Mouse (Mus musculus): Measurements from ENCODE around the gene Dlx1.

Gene Dlx1

DNA sequence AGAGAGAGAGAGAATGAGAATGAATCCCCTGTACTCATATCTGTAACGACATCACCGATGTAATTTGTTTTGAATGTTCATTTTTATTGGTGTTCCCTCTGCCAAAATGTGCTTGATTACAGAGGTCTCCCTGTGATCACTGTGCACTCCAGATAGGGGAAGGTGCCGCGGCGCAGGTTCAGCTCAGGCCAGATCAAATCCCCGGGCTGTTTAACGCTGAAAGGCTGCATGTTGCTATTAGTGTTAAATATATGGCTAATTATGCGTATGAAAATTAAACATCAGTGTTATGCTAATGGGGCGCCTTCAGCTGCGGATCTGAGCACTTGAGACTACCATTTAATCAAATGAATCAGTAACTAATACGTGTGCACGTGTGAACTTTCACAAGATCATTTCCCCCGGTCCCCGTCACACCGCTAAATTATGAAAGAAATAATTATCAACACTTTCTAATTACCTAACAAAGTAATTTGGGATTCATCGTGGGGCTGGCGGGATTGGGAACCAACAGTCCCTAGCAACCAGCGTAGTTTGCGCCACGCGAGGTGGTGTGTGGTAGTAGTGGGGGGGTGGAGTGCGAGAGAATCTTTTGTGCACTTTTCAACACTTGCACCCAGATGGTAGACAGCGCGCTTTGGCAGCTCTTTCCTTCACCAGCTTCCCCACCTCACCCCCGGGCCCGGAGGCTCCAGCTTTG lies at the start of gene Dlx1:
Gene Dlx1, plus strand, starts transcription at position 100 of the 700 bp plus-strand sequence.
- no peak for DNase-seq (ENCODE audit: extremely low read depth, insufficient read length, low spot score)

DNA sequence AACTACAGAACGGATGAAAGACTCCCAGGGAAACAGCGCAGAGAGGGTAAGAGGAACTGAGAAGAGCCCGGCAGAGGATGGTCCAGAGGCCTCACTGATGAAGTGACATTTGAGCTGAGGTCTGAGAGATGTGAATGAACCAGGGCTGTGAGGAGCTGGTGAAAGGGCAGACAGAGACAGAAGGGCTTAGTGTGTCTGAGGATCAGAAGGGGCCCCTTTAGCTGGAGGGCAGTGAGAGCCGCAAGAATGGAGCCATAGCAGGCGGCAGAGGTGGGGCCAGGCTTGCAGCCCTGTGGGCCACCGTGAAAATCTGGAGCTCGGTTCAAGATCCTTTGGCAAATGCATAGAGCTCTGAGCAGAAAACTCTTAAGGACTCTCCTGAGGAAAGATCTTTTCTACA lies 48.0 kb upstream of the Dlx1 start:
- no peak for DNase-seq (ENCODE audit: extremely low read depth, insufficient read length, low spot score)

DNA sequence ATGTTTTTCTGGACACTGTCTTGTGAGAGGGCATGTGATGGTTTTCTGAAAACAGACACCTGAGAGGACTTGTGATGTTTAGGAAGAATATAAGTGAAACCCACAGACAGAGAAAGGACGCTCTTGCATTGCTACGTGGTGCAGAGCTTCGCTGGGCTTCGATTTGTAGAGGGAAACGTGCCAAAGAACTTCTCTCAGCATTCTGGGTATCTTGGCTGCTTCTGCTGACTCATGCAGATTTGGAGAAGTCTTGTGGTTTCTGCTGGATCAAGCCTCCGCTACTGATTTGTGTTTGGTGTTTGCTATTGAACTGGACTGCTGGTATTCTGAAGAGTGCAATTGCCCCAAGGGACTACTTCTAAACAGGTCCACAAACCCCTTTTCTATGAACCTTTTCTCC lies 46.1 kb upstream of the Dlx1 start:
- peak; percentile 28 for DNase-seq (ENCODE audit: extremely low read depth, insufficient read length, low spot score)

DNA sequence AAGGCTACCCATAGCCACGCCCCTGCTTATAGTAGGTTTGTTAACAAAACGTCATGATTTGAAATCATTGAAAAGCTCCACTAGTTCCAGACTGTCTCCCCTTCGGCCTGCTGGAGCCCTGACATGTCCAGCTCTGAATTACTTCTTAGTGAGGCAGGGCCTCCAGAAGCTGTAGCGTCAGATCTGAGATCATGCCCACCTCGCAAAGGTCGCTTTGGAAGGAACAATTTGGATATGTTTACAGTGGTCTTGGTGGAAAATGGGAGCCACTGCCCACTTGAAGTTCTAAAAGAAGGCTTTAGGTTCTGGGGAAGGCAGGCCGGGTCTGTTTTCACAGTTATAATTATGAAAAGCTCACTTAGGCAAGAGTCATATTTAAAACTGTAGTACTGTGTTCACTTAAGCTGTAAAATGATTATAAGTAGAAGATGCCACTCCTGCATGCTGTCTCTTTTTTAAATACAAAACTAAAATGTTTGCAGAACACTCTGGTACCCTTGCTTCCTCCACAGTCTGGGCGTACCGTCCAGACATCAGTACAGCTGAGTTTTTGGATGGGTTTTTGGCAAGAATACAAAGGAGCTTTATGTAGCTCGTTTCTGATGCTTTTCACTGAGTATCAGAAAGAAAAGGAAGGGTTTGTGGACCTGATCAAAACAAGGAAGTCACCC lies 44.7 kb upstream of the Dlx1 start:
- no peak for DNase-seq (ENCODE audit: extremely low read depth, insufficient read length, low spot score)

DNA sequence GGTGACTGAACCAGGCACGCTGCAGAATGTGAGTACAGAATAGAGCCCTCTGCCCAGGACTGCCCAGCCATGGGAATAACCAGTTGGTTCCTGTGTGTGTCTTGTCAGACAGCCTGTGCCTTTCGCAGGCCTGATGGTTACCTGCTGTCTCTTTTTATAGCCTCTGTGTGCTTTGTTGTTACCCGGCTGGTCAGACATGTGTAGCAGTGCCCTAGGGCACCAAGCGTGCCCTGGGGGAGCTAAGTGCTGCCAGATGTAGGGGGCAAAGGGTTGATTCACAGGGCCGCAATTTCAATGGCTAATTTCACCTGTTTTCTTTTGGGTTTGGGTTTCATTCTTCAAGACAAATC lies 44.2 kb upstream of the Dlx1 start:
- DNase-seq (ENCODE audit: extremely low read depth, insufficient read length, low spot score) = no peak

DNA sequence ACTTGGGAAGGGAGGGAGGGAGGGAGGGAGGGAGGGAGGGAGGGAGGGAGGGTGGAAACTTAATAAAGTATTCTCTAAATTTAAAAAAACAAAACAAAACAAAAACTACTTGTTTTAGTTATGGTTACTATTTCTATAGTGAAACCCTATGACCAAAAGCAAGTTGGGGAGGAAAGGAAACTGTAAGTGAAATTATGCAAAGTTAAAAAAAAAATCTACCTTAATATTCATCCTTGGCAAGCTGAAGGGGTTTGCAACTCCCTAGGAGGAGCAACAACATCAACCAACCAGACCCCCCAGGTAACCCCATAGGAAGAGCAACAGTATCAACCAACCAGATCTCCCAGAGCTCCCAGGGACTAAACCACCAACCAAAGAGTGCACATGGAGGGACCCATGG lies 36.6 kb upstream of the Dlx1 start:
- DNase-seq (ENCODE audit: extremely low read depth, insufficient read length, low spot score) = no peak

DNA sequence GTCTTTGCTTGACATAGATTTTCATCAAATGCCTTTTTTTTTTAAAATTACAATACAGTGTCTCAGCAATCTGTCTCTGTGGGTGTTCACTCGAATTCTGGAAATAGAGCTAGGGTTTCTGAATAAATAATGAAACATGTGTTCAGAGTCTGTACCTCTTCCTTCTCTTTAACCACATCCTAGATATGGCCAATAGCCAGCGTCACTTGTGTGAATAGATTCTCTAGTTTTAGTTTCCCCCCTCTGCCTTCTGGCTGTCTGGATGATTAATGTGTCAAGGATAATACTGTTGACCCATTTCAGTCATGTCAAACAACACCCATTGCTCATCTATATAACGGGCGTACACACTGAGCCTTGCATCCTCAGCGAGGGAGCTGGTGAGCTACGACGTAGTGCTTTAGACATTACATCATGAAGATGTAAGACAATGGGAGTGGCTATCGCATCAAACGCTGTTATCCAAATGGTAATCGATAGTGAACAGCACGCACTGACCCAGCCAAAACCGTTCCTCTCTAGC lies 34.7 kb upstream of the Dlx1 start:
- DNase-seq (ENCODE audit: extremely low read depth, insufficient read length, low spot score) = no peak

DNA sequence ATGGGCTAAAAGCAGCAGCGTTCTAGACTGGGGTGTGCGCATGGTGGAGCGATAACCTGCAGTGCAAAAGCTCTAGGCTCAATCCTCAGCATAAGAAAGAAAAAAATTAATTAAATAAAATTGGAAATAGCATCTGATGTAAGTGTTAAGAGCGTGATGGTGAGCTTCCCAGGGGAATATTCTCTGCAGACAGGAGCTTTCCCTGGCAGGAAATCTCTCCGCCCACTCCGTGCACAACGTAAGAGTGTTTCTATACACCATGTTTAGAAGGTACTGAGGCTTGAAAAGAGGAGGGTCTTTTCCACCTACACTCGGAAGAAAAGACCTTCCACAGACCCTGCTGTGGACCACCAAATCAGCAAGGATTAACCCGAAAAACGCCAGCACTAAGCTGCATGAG lies 33.4 kb upstream of the Dlx1 start:
- no peak for DNase-seq (ENCODE audit: extremely low read depth, insufficient read length, low spot score)

DNA sequence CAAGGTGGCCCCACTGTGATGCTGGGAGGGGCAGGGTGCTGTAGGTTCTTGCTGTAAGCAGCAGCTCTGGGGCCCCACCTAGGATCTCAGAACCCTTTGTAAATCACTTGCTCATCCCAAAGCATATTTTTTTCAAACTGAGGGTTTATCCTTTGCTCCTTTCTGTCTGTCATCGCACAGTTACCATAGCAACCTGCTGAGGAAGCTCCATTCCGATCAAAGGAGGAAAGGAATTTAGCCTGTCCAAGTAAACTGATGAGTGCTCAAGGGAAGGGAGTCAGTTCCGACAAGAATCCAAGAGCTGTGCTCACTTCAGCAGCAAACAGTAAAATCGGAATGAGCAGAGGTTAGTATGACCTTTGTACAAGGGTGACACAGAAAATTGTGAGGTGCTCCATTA lies 32.9 kb upstream of the Dlx1 start:
- DNase-seq (ENCODE audit: extremely low read depth, insufficient read length, low spot score) = no peak

DNA sequence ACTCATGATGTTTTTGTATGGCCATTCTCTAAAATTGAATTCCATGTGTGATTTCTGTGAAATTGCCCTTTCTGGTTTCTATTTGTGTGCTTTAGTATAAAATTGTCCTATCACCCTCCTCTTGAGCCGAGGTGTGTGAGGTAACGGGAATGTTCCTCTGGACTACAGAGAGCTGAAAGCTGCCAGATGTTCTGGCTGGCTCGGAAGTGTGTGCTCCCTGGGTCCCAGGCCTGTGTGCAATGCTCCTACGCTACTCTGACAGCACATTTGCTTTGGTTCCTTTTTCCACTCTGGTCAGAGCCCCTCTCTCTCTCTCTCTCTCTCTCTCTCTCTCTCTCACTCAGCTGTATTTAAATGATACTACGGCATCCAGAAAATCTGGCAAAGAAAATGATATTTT lies 30.7 kb upstream of the Dlx1 start:
- DNase-seq (ENCODE audit: extremely low read depth, insufficient read length, low spot score) = no peak

DNA sequence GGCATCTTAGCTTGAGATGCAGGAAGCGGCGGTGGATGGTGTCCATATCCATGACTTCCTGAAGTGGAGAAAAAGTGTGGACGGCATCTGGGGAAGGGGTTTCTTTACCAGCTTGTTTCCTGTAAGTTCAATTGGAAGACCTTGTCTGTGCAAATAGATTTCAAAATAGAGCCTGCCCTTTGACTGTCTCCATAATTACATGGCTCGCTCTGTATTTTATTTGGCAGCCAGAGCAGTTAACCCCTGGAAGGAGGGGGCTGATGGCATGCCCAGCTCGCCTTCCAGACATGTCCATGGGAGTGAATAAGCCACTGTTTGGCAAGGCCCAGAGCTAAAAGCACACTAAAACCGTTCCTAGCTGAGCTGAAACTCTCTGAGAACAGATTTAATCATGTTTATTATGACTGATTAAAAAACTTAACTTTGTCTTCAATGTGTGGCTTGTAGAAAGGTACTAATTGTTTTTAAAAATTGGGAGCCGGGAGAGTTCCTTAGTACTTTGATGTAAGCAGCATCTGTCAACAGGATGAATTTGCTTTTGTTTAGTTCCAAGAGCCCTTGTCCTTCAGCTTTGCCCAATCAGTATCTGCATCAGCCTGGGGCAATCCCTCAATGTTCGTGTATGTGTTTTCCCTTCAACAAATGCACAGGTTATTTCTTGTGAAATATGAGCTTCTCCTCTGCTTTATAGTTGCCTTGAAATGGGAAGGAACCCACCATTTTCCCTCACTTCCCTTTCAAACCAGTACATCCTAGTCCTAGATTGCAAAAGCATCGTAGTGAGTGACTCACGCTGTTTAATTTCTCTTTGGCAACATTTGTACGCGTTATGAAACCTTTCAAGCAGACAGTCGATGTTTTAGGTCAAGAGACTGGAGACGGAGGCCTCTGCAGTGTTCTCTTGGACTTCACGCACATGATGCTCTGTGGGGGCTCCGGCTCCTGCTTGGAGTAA lies 28.4 kb upstream of the Dlx1 start:
- DNase-seq (ENCODE audit: extremely low read depth, insufficient read length, low spot score) = peak; percentile 39

DNA sequence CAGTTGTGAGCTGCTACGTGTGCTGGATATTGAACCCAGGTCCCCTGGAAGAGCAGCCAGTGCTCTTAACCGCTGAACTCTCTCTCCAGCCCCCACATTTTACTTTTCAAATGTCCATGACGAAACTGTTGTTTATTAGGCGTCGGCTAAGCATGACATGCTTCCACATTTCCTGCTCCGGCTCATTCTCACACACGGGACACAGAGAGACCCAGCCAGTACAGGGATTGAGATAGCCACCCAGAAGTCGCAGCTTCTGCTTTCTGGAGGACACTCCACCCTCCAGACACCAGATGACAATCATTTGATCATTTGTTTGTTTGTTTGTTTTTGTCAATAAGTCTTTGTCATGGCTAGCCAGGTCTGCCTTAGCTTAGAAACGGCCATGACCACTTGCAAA lies 23.1 kb upstream of the Dlx1 start:
- DNase-seq (ENCODE audit: extremely low read depth, insufficient read length, low spot score) = no peak

DNA sequence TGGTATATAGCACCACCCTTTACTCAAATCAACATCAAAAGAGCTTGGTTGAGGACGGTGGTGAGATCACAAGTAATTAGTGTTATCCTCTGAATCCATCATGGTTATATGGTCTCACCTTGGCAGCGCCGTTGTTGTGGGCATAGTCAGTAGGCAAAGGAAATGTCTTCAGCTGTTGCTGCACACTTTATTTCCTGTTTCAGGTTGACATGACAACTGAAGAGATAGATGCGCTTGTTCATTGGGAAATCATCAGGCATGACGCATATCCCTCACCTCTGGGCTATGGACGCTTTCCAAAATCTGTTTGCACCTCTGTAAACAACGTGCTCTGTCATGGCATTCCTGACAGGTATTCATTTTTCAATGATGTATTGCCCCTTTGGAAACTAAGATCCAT lies 16.7 kb upstream of the Dlx1 start:
- DNase-seq (ENCODE audit: extremely low read depth, insufficient read length, low spot score) = no peak

DNA sequence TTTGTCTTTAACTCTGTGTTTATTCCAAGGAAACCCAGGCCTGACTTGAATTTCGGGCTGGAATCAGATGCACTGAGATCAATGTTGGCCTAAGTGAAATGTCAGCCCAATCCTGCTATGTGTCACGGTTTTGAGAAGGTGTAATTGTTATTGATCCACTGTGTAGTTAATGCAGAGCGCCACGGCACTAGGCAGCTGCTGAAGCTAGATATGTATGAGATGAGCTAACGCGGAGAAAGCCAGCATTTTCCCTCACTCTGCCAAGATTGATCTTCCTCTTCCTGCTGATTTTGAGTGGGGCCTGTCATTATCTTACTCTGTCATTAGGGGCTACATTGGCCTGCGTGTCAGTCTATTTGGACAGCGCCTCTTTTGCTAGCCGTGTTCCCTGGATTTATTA lies 15.6 kb upstream of the Dlx1 start:
- DNase-seq (ENCODE audit: extremely low read depth, insufficient read length, low spot score) = no peak

DNA sequence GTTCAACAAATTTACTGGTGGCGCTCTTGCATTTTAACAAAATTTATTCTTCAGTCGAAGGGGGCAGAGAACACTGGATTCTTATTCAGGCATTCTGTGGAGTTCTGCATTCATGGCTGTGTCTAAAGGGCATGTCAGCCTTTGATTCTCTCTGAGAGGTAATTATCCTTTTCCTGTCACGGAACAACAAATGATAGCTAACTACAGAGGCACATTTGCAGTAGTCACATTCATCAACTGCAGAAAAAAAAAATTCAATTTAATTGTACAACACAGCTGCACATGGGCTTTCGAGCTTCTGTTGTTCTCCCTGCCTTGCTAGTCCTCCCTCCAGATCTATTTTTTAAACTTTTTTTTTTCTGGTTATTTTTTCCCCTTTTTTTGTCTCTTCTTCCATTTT lies 10.9 kb upstream of the Dlx1 start:
- DNase-seq (ENCODE audit: extremely low read depth, insufficient read length, low spot score) = no peak

DNA sequence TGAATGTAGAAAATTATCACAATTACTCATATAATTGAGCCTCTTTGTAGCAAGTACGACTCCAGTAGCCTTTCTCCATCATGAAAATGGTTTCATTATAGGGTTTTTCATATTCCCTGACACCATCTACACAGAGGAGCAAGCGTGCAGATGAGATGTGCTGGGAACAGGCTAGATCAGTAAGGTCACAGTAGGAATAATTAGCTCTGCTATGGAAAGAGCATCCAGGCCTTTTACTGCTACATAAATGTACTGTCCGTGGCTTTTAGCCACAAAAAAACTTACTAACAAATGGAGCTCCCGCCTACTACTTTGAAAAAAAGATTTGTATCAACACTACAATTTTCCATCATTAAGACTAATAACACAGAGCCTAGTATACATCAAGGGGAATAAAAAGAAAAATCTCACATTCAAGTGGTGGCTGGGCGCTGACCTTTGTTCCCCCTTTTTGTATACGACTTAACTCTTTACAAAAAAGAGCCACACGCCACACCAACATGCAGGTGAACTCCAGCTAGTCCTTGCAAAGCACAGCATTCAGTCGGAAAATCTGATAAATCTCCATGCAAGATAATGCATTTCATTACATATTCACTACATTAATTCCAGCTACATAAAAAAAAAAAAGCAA lies 10.3 kb upstream of the Dlx1 start:
- no peak for DNase-seq (ENCODE audit: extremely low read depth, insufficient read length, low spot score)

DNA sequence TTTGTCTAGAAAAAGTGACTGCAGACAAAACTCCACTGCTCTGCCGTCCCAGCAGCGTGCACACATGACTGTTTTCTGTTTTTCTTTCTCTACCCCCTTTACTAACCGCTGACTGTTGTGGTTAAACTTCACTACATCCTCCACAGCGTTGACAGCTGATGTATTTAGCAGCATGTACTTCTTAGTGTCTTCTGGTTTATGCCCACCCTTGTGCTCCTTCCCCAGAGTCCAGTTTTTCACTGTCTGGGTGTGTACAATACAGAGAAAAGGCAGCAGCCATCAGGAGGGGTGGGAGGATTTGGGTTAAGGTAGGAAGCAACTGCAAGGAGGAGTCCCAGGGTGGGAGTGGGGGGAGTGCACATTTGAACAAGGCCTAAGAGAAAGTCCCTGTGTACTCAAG lies 5.0 kb upstream of the Dlx1 start:
- DNase-seq (ENCODE audit: extremely low read depth, insufficient read length, low spot score) = no peak

DNA sequence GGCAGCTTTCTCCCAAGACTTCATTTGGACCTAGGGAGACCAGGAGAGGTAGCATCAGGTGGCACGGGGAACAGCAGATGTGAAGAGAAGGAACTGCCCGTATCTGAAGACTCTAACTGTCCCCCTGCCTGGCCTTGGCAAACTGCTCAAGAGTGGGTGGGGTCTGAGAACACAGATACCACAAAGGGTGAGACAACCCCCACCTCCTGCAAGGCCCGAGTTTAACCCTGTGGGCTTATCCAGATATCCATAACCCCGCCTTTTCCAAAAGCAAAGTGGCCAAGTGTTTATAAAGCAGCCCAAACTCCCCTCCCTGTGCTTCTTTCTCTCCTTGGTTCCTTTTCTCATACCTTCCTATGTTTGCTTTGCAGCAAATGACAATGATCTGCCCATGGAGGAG lies 4.5 kb upstream of the Dlx1 start:
- no peak for DNase-seq (ENCODE audit: extremely low read depth, insufficient read length, low spot score)

DNA sequence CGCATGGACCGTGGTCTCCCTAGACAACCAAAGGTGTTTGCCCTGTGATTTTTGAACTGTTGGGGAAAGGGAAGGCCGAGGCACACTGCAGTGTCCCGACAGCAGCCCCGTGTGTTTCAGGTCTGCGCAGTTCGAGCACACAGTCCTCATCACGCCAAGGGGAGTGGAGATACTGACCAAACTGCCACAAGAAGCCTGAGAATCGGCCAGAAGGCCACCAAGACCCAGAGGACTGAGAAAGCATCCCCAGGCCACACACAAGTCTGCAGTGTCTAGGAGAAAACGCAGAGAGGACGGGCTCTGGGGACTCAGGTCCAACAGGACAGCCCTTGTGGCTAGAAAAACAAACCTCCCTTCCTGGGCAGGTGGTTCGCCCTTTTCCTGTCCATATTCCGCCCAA lies 3.1 kb upstream of the Dlx1 start:
- DNase-seq (ENCODE audit: extremely low read depth, insufficient read length, low spot score) = no peak

DNA sequence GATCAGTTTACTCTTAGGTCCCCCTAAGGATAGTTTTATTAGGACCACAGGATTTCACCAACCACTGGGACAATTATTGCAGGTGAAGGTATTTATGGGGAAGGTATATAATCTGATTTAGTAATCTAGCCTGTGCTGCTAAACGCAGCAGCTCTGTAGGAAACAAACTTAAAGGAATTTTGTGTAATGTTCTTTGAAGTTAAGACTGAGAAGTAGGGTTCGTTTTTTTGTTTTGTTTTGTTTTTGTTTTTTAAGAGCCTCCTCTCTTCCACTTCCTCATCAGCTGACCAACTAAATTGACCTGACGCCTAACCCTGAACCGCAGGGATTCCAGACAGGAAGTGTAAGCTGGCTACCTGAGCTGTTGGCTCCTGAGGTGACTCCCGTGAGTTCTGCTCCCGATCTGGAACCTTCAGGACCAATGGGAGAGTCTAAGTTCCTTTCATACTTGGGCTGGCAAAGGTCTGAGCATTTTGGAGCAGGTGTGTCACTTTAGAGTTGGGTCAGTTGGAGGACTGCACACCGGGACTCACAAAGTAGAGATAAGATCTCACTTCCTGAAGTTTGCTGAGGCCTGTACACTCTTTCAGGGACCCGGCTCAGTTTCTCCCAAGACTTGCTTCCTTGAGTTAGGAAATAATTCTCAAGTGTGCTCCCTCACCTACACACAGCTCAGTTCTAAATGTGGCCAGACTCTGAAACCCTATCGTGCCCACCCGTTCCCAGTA lies 1.2 kb upstream of the Dlx1 start:
- no peak for DNase-seq (ENCODE audit: extremely low read depth, insufficient read length, low spot score)
